Mouse (Mus musculus) hindbrain, embryonic 10.5 days (tissue): ENCODE measurements around the gene S100a16. TPM values are rescaled to one million over a fixed set of nuclear protein-coding genes. Genes with fewer than 3 reads are reported as not detected.

Experiments used
- DNase-seq: peaks from one replicate; pipeline ENCODE4 v3.0.0-alpha.2; 2017; ENCODE audit warnings: low spot score
- H3K27ac ChIP-seq: fragments of 300-500 bp; sonication (generic); 2 replicates; pipeline ENCODE4 v1.5.1; 2016; ENCODE audit warnings: mild to moderate bottlenecking, moderate library complexity
- H3K27me3 ChIP-seq: fragments of 300-500 bp; sonication (generic); 2 replicates; pipeline ENCODE4 v1.6.1; 2016; ENCODE audit warnings: mild to moderate bottlenecking; ENCODE audit not compliant: poor library complexity, insufficient read depth, severe bottlenecking
- H3K36me3 ChIP-seq: fragments of 300-500 bp; sonication (generic); 2 replicates; pipeline ENCODE4 v1.6.1; 2016; ENCODE audit warnings: mild to moderate bottlenecking, moderate library complexity
- H3K4me1 ChIP-seq: fragments of 300-500 bp; sonication (generic); replicated peaks from 2 replicates; pipeline ENCODE4 v1.6.1; 2016; ENCODE audit warnings: mild to moderate bottlenecking
- H3K4me3 ChIP-seq: fragments of 300-500 bp; sonication (generic); 2 replicates; pipeline ENCODE4 v1.5.1; 2016; ENCODE audit warnings: mild to moderate bottlenecking, moderate library complexity
- H3K9me3 ChIP-seq: fragments of 300-500 bp; sonication (generic); 2 replicates; pipeline ENCODE4 v1.6.1; 2016; ENCODE audit warnings: mild to moderate bottlenecking, moderate library complexity
- WGBS: fragments of 180-500 bp; shearing (Covaris S2); methylation state at CpG from one replicate; pipeline ENCODE4 v1.1.7; 2016; 5-methylcytosine and 5-hydroxymethylcytosine counted together
- polyA plus RNA-seq: library from polyadenylated mRNA; unstranded; fragments of >200 nt; fragmentation: Nextera tagmentation; extraction: Ambion mirVana; gene quantifications from 2 replicates; pipeline ENCODE4 v1.2.1, GENCODE M21; 2016

S100a16 gene
- 46.6 and 47.9 TPM in 2 replicates for polyA plus RNA-seq

- Histone ChIP-seq H3K27me3 (peaks cover 3% of the 10 kb centered on the region), H3K36me3 (no peaks in the 10 kb centered on the region), H3K4me3 (no peak within 1 kb of the TSS), H3K27ac (no peak within 1 kb of the TSS), H3K9me3 (no peaks in the 10 kb centered on the region), H3K4me1 (peaks cover 26% of the 10 kb centered on the region)
- WGBS, result 41% methylated on average over 10 of the region's 10 CpGs
- no peak for DNase-seq
Observed at GRCm38 (mm10) chr3:90537141-90537904, at the start of gene S100a16. Gene S100a16, plus strand, starts transcription at chr3:90537254.

GRCm38 (mm10) chr3:90488576-90488975 is 48.5 kb upstream of the S100a16 start:
- H3K27me3 ChIP-seq, result no peaks in the 10 kb centered on the region
- no peak overlapping the region for H3K27ac ChIP-seq
- peaks cover 8% of the 10 kb centered on the region for H3K4me1 ChIP-seq
- DNase-seq, result no peak
- H3K9me3 ChIP-seq, result no peaks in the 10 kb centered on the region
- no peak overlapping the region for H3K4me3 ChIP-seq
- WGBS, result 91% methylated on average over 6 of the region's 6 CpGs
- peaks cover 61% of the 10 kb centered on the region for H3K36me3 ChIP-seq

DNA sequence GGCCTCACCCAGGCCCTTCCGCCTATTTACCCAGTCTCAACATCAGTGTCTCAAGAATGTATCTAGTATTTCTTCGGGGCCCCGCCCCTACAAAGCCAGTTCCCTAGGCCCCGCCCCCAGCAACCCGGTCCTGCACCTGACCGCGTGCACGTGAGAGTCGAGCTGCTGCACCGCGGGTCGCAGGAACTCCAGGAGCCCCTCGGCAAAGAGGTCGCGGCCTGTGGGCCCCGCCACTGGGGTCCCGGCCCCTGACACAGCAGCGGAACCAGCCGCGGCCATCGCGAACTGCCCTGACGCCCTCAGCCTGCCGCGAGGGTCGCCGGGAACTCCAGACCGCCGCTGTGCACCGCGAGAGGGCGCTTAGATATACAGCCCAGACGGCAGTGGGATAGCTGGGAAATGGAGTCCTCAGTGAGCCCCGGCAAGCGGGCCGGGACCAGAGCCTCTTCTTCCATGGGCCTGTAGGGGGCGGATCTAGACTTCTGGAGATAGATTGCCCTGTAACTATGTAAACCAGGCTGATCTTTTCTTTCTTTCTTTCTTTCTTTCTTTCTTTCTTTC is 46.3 kb upstream of the S100a16 start, which contains the start of gene Snapin:
Snapin (minus strand) TSS at position 338 of the 561 bp plus-strand sequence.
- Histone ChIP-seq H3K27me3 (no peaks in the 10 kb centered on the region), H3K4me1 (peaks cover 8% of the 10 kb centered on the region), H3K9me3 (no peaks in the 10 kb centered on the region), H3K36me3 (peaks cover 58% of the 10 kb centered on the region), H3K4me3 (peak within 1 kb of the TSS; percentile 83), H3K27ac (peak within 1 kb of the TSS; percentile 95)
- peak; percentile 96 for DNase-seq
- under 1% methylated on average over 37 of the region's 37 CpGs for WGBS

GRCm38 (mm10) chr3:90491350-90491749 is 45.7 kb upstream of the S100a16 start:
- no peaks in the 10 kb centered on the region for H3K27me3 ChIP-seq
- WGBS, result 40% methylated on average over 2 of the region's 2 CpGs
- H3K36me3 ChIP-seq, result peaks cover 58% of the 10 kb centered on the region
- H3K9me3 ChIP-seq, result no peaks in the 10 kb centered on the region
- H3K4me3 ChIP-seq, result no peak overlapping the region
- H3K4me1 ChIP-seq, result peaks cover 8% of the 10 kb centered on the region
- DNase-seq, result no peak
- no peak overlapping the region for H3K27ac ChIP-seq

DNA sequence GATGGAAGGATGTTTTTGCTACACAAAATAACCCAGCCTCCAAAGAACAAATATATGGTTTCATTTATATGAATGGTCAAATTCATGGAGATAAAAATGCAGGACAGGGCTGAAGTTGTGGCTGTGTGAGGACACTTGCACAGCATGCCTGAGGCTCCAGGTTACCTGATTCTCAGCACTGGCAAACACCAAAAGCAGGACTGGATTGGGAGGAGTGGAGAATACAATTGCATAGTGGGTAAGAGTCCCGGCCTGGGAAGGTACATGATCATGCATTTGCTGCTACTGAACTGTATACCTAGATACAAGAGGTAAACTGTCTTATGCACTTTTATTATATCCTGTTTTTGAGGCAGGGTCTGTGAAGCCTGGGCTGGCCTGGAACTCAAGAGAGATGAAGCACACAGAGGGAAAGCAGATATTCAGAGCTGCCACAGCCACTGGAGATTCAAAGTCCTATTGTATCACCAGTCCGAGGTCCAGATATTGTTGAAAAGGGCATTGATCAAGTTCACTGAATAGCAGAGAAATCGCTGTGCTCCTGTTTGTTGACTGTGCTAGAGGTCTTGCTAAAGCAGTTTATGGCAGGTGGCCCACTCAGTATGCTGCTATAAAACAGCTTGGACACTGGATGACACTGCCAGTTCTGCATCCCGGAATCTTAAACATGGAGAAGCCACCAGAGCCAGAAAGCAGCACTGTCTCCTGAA is 43.1 kb upstream of the S100a16 start:
- DNase-seq, result no peak
- H3K9me3 ChIP-seq, result no peaks in the 10 kb centered on the region
- no peak overlapping the region for H3K27ac ChIP-seq
- no peaks in the 10 kb centered on the region for H3K27me3 ChIP-seq
- H3K4me1 ChIP-seq, result peaks cover 8% of the 10 kb centered on the region
- no peak overlapping the region for H3K4me3 ChIP-seq
- WGBS, result 75% methylated on average over 4 of the region's 4 CpGs
- H3K36me3 ChIP-seq, result peaks cover 58% of the 10 kb centered on the region

GRCm38 (mm10) chr3:90495850-90496525 is 41.1 kb upstream of the S100a16 start:
- Histone ChIP-seq H3K27me3 (no peaks in the 10 kb centered on the region), H3K36me3 (peaks cover 72% of the 10 kb centered on the region), H3K9me3 (no peaks in the 10 kb centered on the region), H3K27ac (no peak overlapping the region), H3K4me1 (no peaks in the 10 kb centered on the region), H3K4me3 (no peak overlapping the region)
- 95% methylated on average over 7 of the region's 7 CpGs for WGBS
- DNase-seq, result no peak

DNA sequence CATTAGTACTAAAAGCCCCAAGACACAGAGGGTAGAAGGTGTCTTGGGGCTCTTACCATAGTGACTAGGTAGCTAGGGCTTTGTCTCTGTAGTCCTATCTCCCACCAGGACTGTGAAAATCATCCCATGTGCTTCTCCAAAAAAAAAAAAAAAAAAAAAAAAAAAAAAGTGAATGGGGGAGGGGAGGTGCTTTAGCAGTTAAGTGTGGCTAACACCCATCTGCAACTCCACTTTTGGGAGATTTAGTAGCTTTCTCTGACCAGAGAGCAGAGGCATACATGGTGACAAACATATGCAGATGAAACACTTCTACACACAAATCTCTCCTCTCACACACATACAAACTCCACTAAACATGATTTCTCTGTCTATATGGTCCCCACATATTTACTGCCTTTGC is 39.5 kb upstream of the S100a16 start:
- Histone ChIP-seq H3K36me3 (peaks cover 88% of the 10 kb centered on the region), H3K4me3 (no peak overlapping the region)

GRCm38 (mm10) chr3:90503444-90503843 is 33.6 kb upstream of the S100a16 start:
- DNase-seq, result no peak
- Histone ChIP-seq H3K9me3 (no peaks in the 10 kb centered on the region), H3K27me3 (no peaks in the 10 kb centered on the region), H3K4me3 (no peak overlapping the region), H3K36me3 (peaks cover 93% of the 10 kb centered on the region), H3K27ac (no peak overlapping the region), H3K4me1 (peaks cover 14% of the 10 kb centered on the region)
- 90% methylated on average over 4 of the region's 4 CpGs for WGBS

More for the DNA sequence above, 39.5 kb upstream of the S100a16 start:
- Histone ChIP-seq H3K9me3 (no peaks in the 10 kb centered on the region), H3K27ac (no peak overlapping the region), H3K4me1 (no peaks in the 10 kb centered on the region), H3K27me3 (no peaks in the 10 kb centered on the region)
- DNase-seq, result no peak

DNA sequence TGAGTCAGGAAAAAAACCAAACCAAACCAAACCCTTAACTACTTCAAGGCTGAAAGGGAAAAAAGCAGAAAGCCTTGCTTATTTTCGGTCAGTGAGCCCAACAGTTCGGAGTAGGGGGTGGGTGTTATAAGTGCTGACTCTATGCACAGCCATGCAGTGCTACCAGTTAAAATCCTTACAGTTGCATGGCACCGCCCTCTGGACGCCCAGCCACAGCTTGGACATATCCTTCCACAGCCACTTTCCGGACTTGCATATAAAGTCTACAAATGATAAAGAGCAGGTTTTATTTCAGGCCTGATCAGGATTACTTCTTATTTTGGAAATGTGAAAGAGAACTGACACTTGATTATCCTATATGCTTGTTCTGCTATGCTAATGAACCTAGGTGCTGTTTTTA is 31.8 kb upstream of the S100a16 start:
- peaks cover 76% of the 10 kb centered on the region for H3K36me3 ChIP-seq

GRCm38 (mm10) chr3:90506362-90506761 is 30.7 kb upstream of the S100a16 start:
- no peak overlapping the region for H3K4me3 ChIP-seq
- peaks cover 6% of the 10 kb centered on the region; the same call in 1 of the 2 replicates for H3K27me3 ChIP-seq
- H3K27ac ChIP-seq, result no peak overlapping the region
- H3K4me1 ChIP-seq, result peaks cover 16% of the 10 kb centered on the region
- no peak for DNase-seq
- 92% methylated on average over 3 of the region's 3 CpGs for WGBS
- no peaks in the 10 kb centered on the region for H3K9me3 ChIP-seq
- H3K36me3 ChIP-seq, result peaks cover 64% of the 10 kb centered on the region

More for the DNA sequence above, 31.8 kb upstream of the S100a16 start:
- Histone ChIP-seq H3K27me3 (no peaks in the 10 kb centered on the region), H3K4me1 (peaks cover 16% of the 10 kb centered on the region), H3K9me3 (no peaks in the 10 kb centered on the region), H3K27ac (no peak overlapping the region), H3K4me3 (no peak overlapping the region)
- DNase-seq, result no peak
- 95% methylated on average over 5 of the region's 5 CpGs for WGBS

DNA sequence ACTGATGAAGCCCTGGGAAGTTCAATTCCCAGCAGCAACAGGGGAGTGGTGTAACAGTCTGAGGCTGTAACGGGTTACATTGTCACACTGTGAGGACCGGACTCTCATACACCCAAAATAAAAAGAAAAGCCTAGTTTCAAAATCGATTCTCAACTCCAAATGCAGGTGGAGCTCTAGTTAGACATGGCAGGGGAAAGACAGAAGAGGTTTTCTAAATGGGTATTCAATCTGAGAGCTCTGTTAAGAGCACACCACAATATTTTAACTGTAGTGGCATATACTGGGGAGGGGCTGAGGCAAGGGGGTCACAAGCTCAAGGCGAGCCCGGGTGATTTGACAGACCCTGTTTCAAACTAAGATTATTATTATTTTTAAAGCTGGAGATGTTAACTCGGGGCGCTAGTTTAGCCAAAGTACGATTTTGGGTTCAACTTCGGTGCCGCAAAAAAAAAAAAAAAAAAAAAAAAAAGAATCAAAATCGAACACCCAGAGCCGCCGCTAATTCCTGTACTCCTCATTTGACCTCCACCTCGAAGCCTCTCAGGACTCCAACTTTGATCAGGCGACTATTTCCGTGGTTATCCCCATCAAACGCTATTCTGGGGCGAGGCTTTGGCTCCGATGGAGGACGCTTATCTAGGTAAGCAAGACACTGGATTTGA is 28.6 kb upstream of the S100a16 start:
- peaks cover 16% of the 10 kb centered on the region for H3K4me1 ChIP-seq

More for the DNA sequence above, 28.6 kb upstream of the S100a16 start:
- peaks cover 26% of the 10 kb centered on the region for H3K27me3 ChIP-seq
- 5% methylated on average over 20 of the region's 20 CpGs for WGBS
- no peak for DNase-seq
- H3K9me3 ChIP-seq, result no peaks in the 10 kb centered on the region
- H3K27ac ChIP-seq, result peak overlapping the region; percentile 99
- H3K36me3 ChIP-seq, result peaks cover 44% of the 10 kb centered on the region
- H3K4me3 ChIP-seq, result peak overlapping the region; percentile 85
